Mouse (Mus musculus) c-Kit-positive CD71-positive TER-119-positive erythroid progenitor cells, embryonic 14.5 days (primary cell): ENCODE measurements around the gene Pyy.

Experiments
- DNase-seq: peaks from one replicate; pipeline ENCODE4 v3.0.0-alpha.2; 2013; ENCODE audit warnings: low spot score

Gene Pyy

GRCm38 (mm10) chr11:102095676-102096075, 12.0 kb downstream of the Pyy start:
- no peak for DNase-seq

DNA sequence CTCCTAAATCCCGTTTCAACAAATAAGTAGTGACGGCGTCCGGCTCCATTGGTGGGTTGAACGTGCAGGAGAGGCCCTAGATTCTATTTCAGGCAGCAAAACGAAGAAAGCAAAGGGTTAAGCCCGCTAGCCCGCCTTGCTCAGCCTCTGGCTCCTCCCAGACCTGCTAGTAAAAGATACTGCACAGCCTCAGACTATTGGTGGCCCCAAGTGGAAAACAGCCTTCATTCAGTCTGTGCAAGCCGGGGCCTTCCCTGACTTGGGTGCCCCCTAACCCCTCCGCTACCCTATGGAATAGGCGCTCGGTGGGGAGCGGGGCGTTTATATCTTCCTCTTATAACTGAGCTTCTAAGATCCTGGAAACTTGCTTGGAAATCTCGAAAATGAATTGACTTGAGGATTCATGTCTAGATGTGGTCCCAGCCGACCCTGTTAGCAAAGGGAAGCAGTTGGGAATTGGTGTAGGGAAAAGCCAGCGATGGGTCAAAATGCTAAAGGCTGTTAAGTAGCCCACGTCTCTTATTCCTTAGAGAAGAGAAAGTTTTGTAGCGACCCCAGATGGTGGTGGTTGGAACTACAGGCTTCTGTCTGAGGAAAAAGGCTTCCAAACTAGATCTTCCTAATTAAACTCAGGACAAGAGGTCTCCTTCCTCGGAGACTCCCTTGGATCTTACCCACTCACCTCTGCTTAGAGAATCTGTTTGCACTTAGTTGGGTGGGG, 18.4 kb downstream of the Pyy start:
- peak; percentile 90 for DNase-seq

GRCm38 (mm10) chr11:102087931-102088898, 19.4 kb downstream of the Pyy start, which contains the start of gene Mpp2:
Gene Mpp2 (minus strand): TSS chr11:102088515.
- DNase-seq = peak; percentile 92

DNA sequence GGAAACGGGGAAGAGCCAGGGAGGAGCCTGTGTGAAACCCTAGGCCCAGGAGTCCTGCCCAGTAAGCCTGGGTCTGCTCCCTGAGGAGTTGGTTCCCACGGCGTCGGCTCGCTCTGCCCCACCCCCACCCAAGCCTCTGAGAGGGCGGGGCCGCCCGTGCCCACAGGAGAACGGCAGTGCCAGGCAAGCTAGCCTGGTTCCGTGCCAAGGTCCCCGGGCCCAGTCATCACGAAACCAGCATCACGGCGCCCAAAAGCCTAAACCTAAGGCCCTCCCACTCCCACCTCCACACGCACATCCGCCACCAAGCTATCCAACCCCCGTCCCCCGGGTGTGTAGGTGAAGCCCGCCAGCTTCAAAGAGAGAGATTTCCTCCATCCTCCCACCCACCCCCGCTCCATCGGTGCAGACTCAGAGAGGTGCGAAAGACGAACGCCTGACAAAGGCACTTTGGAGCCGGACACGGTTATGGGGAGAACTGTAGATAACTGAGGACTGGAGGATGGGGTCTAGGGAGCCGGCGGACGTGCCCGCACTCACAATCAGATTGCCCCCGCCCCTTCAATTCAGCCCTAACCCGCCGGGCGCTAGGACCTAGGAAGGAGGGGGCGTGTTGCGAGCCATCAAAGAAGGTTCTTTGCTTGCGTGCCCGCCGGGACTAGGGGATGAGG, 20.4 kb downstream of the Pyy start:
- peak; percentile 58 for DNase-seq

GRCm38 (mm10) chr11:102086331-102086730, 21.3 kb downstream of the Pyy start:
- DNase-seq = no peak

GRCm38 (mm10) chr11:102084159-102084558, 23.5 kb downstream of the Pyy start:
- DNase-seq = no peak

- DNase-seq = no peak
Measured at GRCm38 (mm10) chr11:102083193-102083592, 24.4 kb downstream of the Pyy start.

DNA sequence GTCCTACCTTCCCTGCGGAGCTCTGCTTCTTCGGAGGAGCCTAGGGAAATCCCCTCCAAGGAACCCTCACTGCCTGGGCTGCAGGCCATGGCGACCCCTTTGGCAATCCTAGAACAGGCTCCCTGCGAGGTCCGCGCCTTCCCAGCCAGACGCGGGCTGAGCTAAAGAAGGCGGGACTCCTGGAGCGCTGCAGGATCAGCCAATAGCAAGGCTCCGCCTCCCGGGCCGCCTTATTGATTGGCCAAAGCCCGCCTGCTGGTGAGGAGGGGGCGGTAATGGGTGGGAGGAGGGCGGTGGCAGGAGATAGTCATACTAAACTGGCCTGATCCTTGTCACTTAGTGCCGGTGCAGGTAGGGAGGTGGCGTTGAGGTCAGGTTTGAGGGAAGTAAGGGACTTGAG, 25.3 kb downstream of the Pyy start:
- DNase-seq = peak; percentile 53

GRCm38 (mm10) chr11:102073722-102074121, 33.9 kb downstream of the Pyy start:
- no peak for DNase-seq

- DNase-seq = no peak
Measured at GRCm38 (mm10) chr11:102072729-102073128, 34.9 kb downstream of the Pyy start.

GRCm38 (mm10) chr11:102070426-102070825, 37.2 kb downstream of the Pyy start:
- no peak for DNase-seq

- no peak for DNase-seq
Measured at GRCm38 (mm10) chr11:102069633-102070032, 38.0 kb downstream of the Pyy start.

GRCm38 (mm10) chr11:102068969-102069368, 38.7 kb downstream of the Pyy start:
- DNase-seq = no peak

GRCm38 (mm10) chr11:102063076-102063475, 44.6 kb downstream of the Pyy start:
- DNase-seq = no peak

GRCm38 (mm10) chr11:102061941-102062473, 45.6 kb downstream of the Pyy start:
- DNase-seq = no peak

- DNase-seq = peak; percentile 79
Measured at GRCm38 (mm10) chr11:102061236-102061940, 46.2 kb downstream of the Pyy start.
